Mouse (Mus musculus) CH12.LX (cell line): ENCODE measurements around the gene Cenph.

Experiments used
- BHLHE40 ChIP-seq: IDR thresholded peaks from 2 replicates; pipeline ENCODE4 v1.6.1; 2011; ENCODE audit warnings: mild to moderate bottlenecking, low read depth, low read length, improper control_type of control experiment
- CHD2 ChIP-seq: IDR thresholded peaks from 2 replicates; pipeline ENCODE4 v1.6.1; 2011; ENCODE audit warnings: low read length, improper control_type of control experiment
- CTCF ChIP-seq, 2 experiments: IDR thresholded peaks in 1 of 2; conservative IDR thresholded peaks in 1 of 2; 2 replicates each; pipeline ENCODE4 v1.5.1; 2011 to 2012; ENCODE audit warnings: low read depth in 2 of 2, low read length in 2 of 2, improper control_type of control experiment in 1 of 2, inconsistent platforms in 1 of 2, mild to moderate bottlenecking in 1 of 2, moderate library complexity in 1 of 2
- E2F4 ChIP-seq: IDR thresholded peaks from 2 replicates; pipeline ENCODE4 v1.6.1; 2011; ENCODE audit warnings: low read depth, low read length, improper control_type of control experiment; ENCODE audit not compliant: insufficient replicate concordance
- HCFC1 ChIP-seq: IDR thresholded peaks from 2 replicates; pipeline ENCODE4 v1.6.1; 2012; ENCODE audit warnings: low read depth, mild to moderate bottlenecking, inconsistent platforms, low read length, improper control_type of control experiment
- MAFK ChIP-seq: IDR thresholded peaks from 2 replicates; pipeline ENCODE4 v1.6.1; 2011; ENCODE audit warnings: low read length, improper control_type of control experiment; ENCODE audit not compliant: insufficient replicate concordance
- NRF1 ChIP-seq: IDR thresholded peaks from 2 replicates; pipeline ENCODE4 v1.6.1; 2014; ENCODE audit warnings: low read depth, mild to moderate bottlenecking, inconsistent platforms, low read length, improper control_type of control experiment, moderate library complexity
- POLR2A ChIP-seq: IDR thresholded peaks from 2 replicates; pipeline ENCODE4 v1.6.1; 2011; ENCODE audit warnings: low read depth, mild to moderate bottlenecking, improper control_type of control experiment, low read length
- POLR2AphosphoS2 ChIP-seq: IDR thresholded peaks from 2 replicates; pipeline ENCODE4 v1.6.1; 2011; ENCODE audit warnings: low read depth, low read length, improper control_type of control experiment
- TCF12 ChIP-seq: IDR thresholded peaks from 2 replicates; pipeline ENCODE4 v1.6.1; 2014; ENCODE audit warnings: low read depth, mild to moderate bottlenecking, inconsistent platforms, low read length, improper control_type of control experiment
- USF2 ChIP-seq: conservative IDR thresholded peaks from 2 replicates; pipeline ENCODE4 v1.6.1; 2011; ENCODE audit warnings: low read depth, low read length, improper control_type of control experiment
- ZMIZ1 ChIP-seq: IDR thresholded peaks from 2 replicates; pipeline ENCODE4 v1.6.1; 2012; ENCODE audit warnings: low read depth, mild to moderate bottlenecking, inconsistent platforms, low read length, improper control_type of control experiment

GRCm38 (mm10) chr13:100824916-100825315, 49.2 kb upstream of the Cenph start:
- TF ChIP-seq CHD2 (no peak), POLR2A (no peak), MAFK (no peak), POLR2AphosphoS2 (no peak), NRF1 (no peak), E2F4 (no peak), BHLHE40 (peak; percentile 74), CTCF (conservative IDR thresholded peaks at IDR 0.05 in 1 of 2, IDR thresholded peaks at IDR 0.05 in 1 of 2; ENCODE audit: low read depth in 2 of 2, low read length in 2 of 2) (no peak), HCFC1 (no peak), TCF12 (no peak), ZMIZ1 (no peak), USF2 (no peak)
